Mouse (Mus musculus) liver, embryonic 16.5 days (tissue): ENCODE data around the gene Sema3b. TPM values are rescaled to one million over a fixed set of nuclear protein-coding genes. Genes with fewer than 3 reads are reported as not detected.

Experiments
- ATAC-seq: fragments of 200-750 bp; cut with Nextera tagmentation; 2 replicates; pipeline ENCODE4 v1.8.0; 2017; ENCODE audit warnings: low read depth, mild to moderate bottlenecking, moderate number of reproducible peaks, moderate library complexity
- H3K27ac ChIP-seq: fragments of 300-500 bp; sonication (generic); 2 replicates; pipeline ENCODE4 v1.5.1; 2014; ENCODE audit warnings: mild to moderate bottlenecking, low read length
- H3K27me3 ChIP-seq: fragments of 300-500 bp; sonication (generic); 2 replicates; pipeline ENCODE4 v1.6.1; 2014; ENCODE audit warnings: low read depth, low read length, mixed read lengths; ENCODE audit not compliant: control insufficient read depth, insufficient read depth
- H3K36me3 ChIP-seq: fragments of 300-500 bp; sonication (generic); 2 replicates; pipeline ENCODE4 v1.6.1; 2014; ENCODE audit warnings: mild to moderate bottlenecking; ENCODE audit not compliant: control insufficient read depth, insufficient read depth
- H3K4me1 ChIP-seq: fragments of 300-500 bp; sonication (generic); 2 replicates; pipeline ENCODE4 v1.6.1; 2014; ENCODE audit warnings: low read depth, low read length, mixed read lengths; ENCODE audit not compliant: control insufficient read depth
- H3K4me2 ChIP-seq: fragments of 300-500 bp; sonication (generic); 2 replicates; pipeline ENCODE4 v1.6.1; 2014; ENCODE audit warnings: low read depth, low read length, mixed read lengths
- H3K4me3 ChIP-seq: fragments of 300-500 bp; sonication (generic); 2 replicates; pipeline ENCODE4 v1.5.1; 2014; ENCODE audit warnings: low read depth, mild to moderate bottlenecking, low read length
- H3K9ac ChIP-seq: fragments of 300-500 bp; sonication (generic); 2 replicates; pipeline ENCODE4 v1.6.1; 2014; ENCODE audit warnings: low read depth, low read length
- H3K9me3 ChIP-seq: fragments of 300-500 bp; sonication (generic); replicated peaks from 2 replicates; pipeline ENCODE4 v1.6.1; 2016; ENCODE audit warnings: low read length; ENCODE audit not compliant: control insufficient read depth
- WGBS: fragments of 180-500 bp; shearing (Covaris S2); extraction: QIAGEN DNeasy Blood & Tissue Kit; methylation state at CpG from one replicate; pipeline ENCODE4 v1.1.7; 2014; ENCODE audit not compliant: insufficient replicate concordance; 5-methylcytosine and 5-hydroxymethylcytosine counted together
- polyA plus RNA-seq: library from polyadenylated mRNA; unstranded; fragments of >200 nt; fragmentation: Nextera tagmentation; extraction: Ambion mirVana; gene quantifications from 2 replicates; pipeline ENCODE4 v1.2.1, GENCODE M21; 2015

The Sema3b gene
- polyA plus RNA-seq, 1 experiment from 2014 or later, result 1.4 TPM

GRCm38 (mm10) chr9:107590773-107591060, 18.3 kb downstream of the Sema3b start:
- no peaks in the 10 kb centered on the region for H3K9me3 ChIP-seq
- H3K4me2 ChIP-seq, result peak overlapping the region; percentile 83
- WGBS, result 89% methylated on average over 6 of the region's 6 CpGs
- no peaks in the 10 kb centered on the region for H3K27me3 ChIP-seq
- H3K4me1 ChIP-seq, result peaks cover 33% of the 10 kb centered on the region
- peak overlapping the region; percentile 14; the same call in 1 of the 2 replicates for H3K9ac ChIP-seq
- peaks cover 53% of the 10 kb centered on the region for H3K36me3 ChIP-seq
- peak overlapping the region; percentile 94 for H3K27ac ChIP-seq
- H3K4me3 ChIP-seq, result peak overlapping the region; percentile 91
- no peak for ATAC-seq

- H3K9me3 ChIP-seq, result no peaks in the 10 kb centered on the region
- WGBS, result 59% methylated on average over 25 of the region's 25 CpGs
- H3K4me3 ChIP-seq, result peak overlapping the region; percentile 91
- peak overlapping the region; percentile 94 for H3K27ac ChIP-seq
- H3K36me3 ChIP-seq, result peaks cover 53% of the 10 kb centered on the region
- H3K9ac ChIP-seq, result peak overlapping the region; percentile 93
- no peaks in the 10 kb centered on the region for H3K27me3 ChIP-seq
- ATAC-seq, result peak; percentile 22
- peaks cover 37% of the 10 kb centered on the region for H3K4me1 ChIP-seq
- peak overlapping the region; percentile 83 for H3K4me2 ChIP-seq
These were observed 18.8 kb downstream of the Sema3b start for GRCm38 (mm10) chr9:107590058-107590772.

- under 1% methylated on average over 33 of the region's 33 CpGs for WGBS
- H3K36me3 ChIP-seq, result peaks cover 39% of the 10 kb centered on the region
These were observed 21.0 kb downstream of the Sema3b start for GRCm38 (mm10) chr9:107587833-107588639.

GRCm38 (mm10) chr9:107586974-107587832, 21.8 kb downstream of the Sema3b start, which contains the start of gene Ifrd2:
Ifrd2 (plus strand) TSS chr9:107587642.
- WGBS, result 6% methylated on average over 46 of the region's 46 CpGs
- Histone ChIP-seq H3K4me3 (peak within 1 kb of the TSS; percentile 91), H3K36me3 (peaks cover 32% of the 10 kb centered on the region), H3K9me3 (no peaks in the 10 kb centered on the region), H3K27me3 (no peaks in the 10 kb centered on the region), H3K27ac (peak within 1 kb of the TSS; percentile 94), H3K4me2 (peak within 1 kb of the TSS; percentile 83), H3K9ac (peak within 1 kb of the TSS; percentile 93), H3K4me1 (peaks cover 44% of the 10 kb centered on the region)
- peak; percentile 92 for ATAC-seq

More at GRCm38 (mm10) chr9:107587833-107588639, 21.0 kb downstream of the Sema3b start:
- Histone ChIP-seq H3K4me3 (peak overlapping the region; percentile 91), H3K4me1 (peaks cover 37% of the 10 kb centered on the region), H3K4me2 (peak overlapping the region; percentile 83), H3K9me3 (no peaks in the 10 kb centered on the region), H3K9ac (peak overlapping the region; percentile 93), H3K27ac (peak overlapping the region; percentile 94), H3K27me3 (no peaks in the 10 kb centered on the region)
- peak; percentile 22 for ATAC-seq

- 78% methylated on average over 5 of the region's 5 CpGs for WGBS
- H3K36me3 ChIP-seq, result peaks cover 25% of the 10 kb centered on the region
- peak overlapping the region; percentile 68 for H3K4me2 ChIP-seq
- H3K27me3 ChIP-seq, result no peaks in the 10 kb centered on the region
- no peaks in the 10 kb centered on the region for H3K9me3 ChIP-seq
- peaks cover 51% of the 10 kb centered on the region for H3K4me1 ChIP-seq
- peak overlapping the region; percentile 48 for H3K9ac ChIP-seq
- ATAC-seq, result no peak
- peak overlapping the region; percentile 93 for H3K27ac ChIP-seq
- H3K4me3 ChIP-seq, result peak overlapping the region; percentile 59
These were observed 22.5 kb downstream of the Sema3b start for GRCm38 (mm10) chr9:107586504-107586903.

- Histone ChIP-seq H3K27ac (no peak overlapping the region; the same call in 1 of the 2 replicates), H3K9ac (no peak overlapping the region), H3K9me3 (no peaks in the 10 kb centered on the region), H3K4me3 (no peak overlapping the region), H3K36me3 (peaks cover 7% of the 10 kb centered on the region), H3K4me1 (peaks cover 41% of the 10 kb centered on the region), H3K4me2 (no peak overlapping the region), H3K27me3 (no peaks in the 10 kb centered on the region)
- 89% methylated on average over 14 of the region's 14 CpGs for whole genome bisulfite sequencing
- ATAC-seq, result no peak
These were observed 25.9 kb downstream of the Sema3b start for GRCm38 (mm10) chr9:107583174-107583573.

GRCm38 (mm10) chr9:107582509-107583062, 26.4 kb downstream of the Sema3b start:
- peak overlapping the region; percentile 92 for H3K27ac ChIP-seq
- peaks cover 7% of the 10 kb centered on the region for H3K36me3 ChIP-seq
- H3K27me3 ChIP-seq, result no peaks in the 10 kb centered on the region
- H3K9me3 ChIP-seq, result no peaks in the 10 kb centered on the region
- H3K9ac ChIP-seq, result peak overlapping the region; percentile 73; the same call in 1 of the 2 replicates
- peak overlapping the region; percentile 70; the same call in 1 of the 2 replicates for H3K4me3 ChIP-seq
- ATAC-seq, result no peak
- H3K4me2 ChIP-seq, result peak overlapping the region; percentile 79; the same call in 1 of the 2 replicates
- H3K4me1 ChIP-seq, result peaks cover 41% of the 10 kb centered on the region
- WGBS, result 78% methylated on average over 7 of the region's 7 CpGs

GRCm38 (mm10) chr9:107581584-107581983, 27.4 kb downstream of the Sema3b start:
- no peak for ATAC-seq
- Histone ChIP-seq H3K9ac (peak overlapping the region; percentile 73), H3K9me3 (no peaks in the 10 kb centered on the region), H3K27ac (peak overlapping the region; percentile 92), H3K4me1 (peaks cover 49% of the 10 kb centered on the region), H3K36me3 (peaks cover 7% of the 10 kb centered on the region), H3K4me2 (peak overlapping the region; percentile 79), H3K27me3 (no peaks in the 10 kb centered on the region), H3K4me3 (peak overlapping the region; percentile 70)
- WGBS, result 22% methylated on average over 4 of the region's 4 CpGs
